Mouse (Mus musculus) G1E (cell line): ENCODE data around the gene Dlst. TPM values are rescaled to one million over a fixed set of nuclear protein-coding genes. Genes with fewer than 3 reads are reported as not detected.

Experiments used
- ATAC-seq: 2 replicates; pipeline ENCODE4 v1.8.0; 2016; ENCODE audit warnings: mild to moderate bottlenecking; ENCODE audit not compliant: insufficient number of reproducible peaks, poor library complexity, low FRiP score, severe bottlenecking; ENCODE audit errors: extremely low read depth
- DNase-seq: peaks from one replicate; pipeline ENCODE4 v3.0.0; 2012; ENCODE audit warnings: low spot score
- H3K27me3 ChIP-seq: 2 replicates; pipeline ENCODE4 v1.6.1; 2012; ENCODE audit warnings: mild to moderate bottlenecking, low read length, inconsistent platforms; ENCODE audit not compliant: insufficient read depth
- H3K36me3 ChIP-seq: replicated peaks from 2 replicates; pipeline ENCODE3; 2012; ENCODE audit warnings: mild to moderate bottlenecking, inconsistent platforms
- H3K4me1 ChIP-seq: 2 replicates; pipeline ENCODE4 v1.6.1; 2012; ENCODE audit warnings: low read depth, low read length, inconsistent platforms, mixed read lengths; ENCODE audit not compliant: insufficient read depth
- H3K4me3 ChIP-seq: 2 replicates; pipeline ENCODE4 v1.5.1; 2012; ENCODE audit warnings: low read depth, mild to moderate bottlenecking, inconsistent platforms, low read length, moderate library complexity, mixed read lengths
- H3K9me3 ChIP-seq: replicated peaks from 2 replicates; pipeline ENCODE4 v1.6.1; 2012; ENCODE audit warnings: inconsistent platforms
- CTCF ChIP-seq: IDR thresholded peaks from 2 replicates; pipeline ENCODE4 v1.5.1; 2012; ENCODE audit warnings: low read depth, low read length, inconsistent platforms, mixed read lengths
- GATA1 ChIP-seq: IDR thresholded peaks from 2 replicates; pipeline ENCODE4 v1.6.1; 2012; ENCODE audit warnings: borderline replicate concordance, low read length, inconsistent platforms, mixed read lengths
- GATA2 ChIP-seq: IDR thresholded peaks from 2 replicates; pipeline ENCODE4 v1.6.1; 2012; ENCODE audit warnings: low read depth, low read length, inconsistent platforms, borderline replicate concordance
- POLR2AphosphoS5 ChIP-seq: IDR thresholded peaks from 2 replicates; pipeline ENCODE4 v1.6.1; 2012; ENCODE audit warnings: low read depth, low read length, inconsistent platforms; ENCODE audit not compliant: insufficient replicate concordance
- TAL1 ChIP-seq: conservative IDR thresholded peaks from 2 replicates; pipeline ENCODE4 v1.6.1; 2012; ENCODE audit warnings: low read depth, low read length, inconsistent platforms, mixed read lengths
- polyA plus RNA-seq: library from polyadenylated mRNA; stranded (reverse); fragments of >175 nt; gene quantifications from 2 replicates; pipeline ENCODE4 v1.2.3, GENCODE M21; 2012
- total RNA-seq, 2 experiments: library from RNA; stranded (forward) in 1 of 2; stranded (reverse) in 1 of 2; fragments of 200-1000 nt in 1 of 2; fragments of >200 nt in 1 of 2; fragmentation: Nextera tagmentation in 1 of 2; gene quantifications; 2 replicates each; pipeline ENCODE4 v1.2.3; 2014 to 2017

Gene Dlst
- total and polyA plus RNA-seq, 3 experiments: 213 to 728 (median 221) TPM

- peaks cover 7% of the 10 kb centered on the region for H3K4me1 ChIP-seq
- DNase-seq: no peak
- H3K4me3 ChIP-seq: no peak overlapping the region
- no peaks in the 10 kb centered on the region for H3K9me3 ChIP-seq
- no peak for TF ChIP-seq POLR2AphosphoS5
- TF ChIP-seq TAL1: no peak
- no peak for TF ChIP-seq CTCF
- TF ChIP-seq GATA2: no peak
- no peak for TF ChIP-seq GATA1
- no peak for ATAC-seq
- H3K36me3 ChIP-seq: peaks cover 44% of the 10 kb centered on the region
- no peaks in the 10 kb centered on the region for H3K27me3 ChIP-seq
Observed at GRCm38 (mm10) chr12:85101521-85102106, 9.0 kb upstream of the Dlst start.

- H3K9me3 ChIP-seq: no peaks in the 10 kb centered on the region
- H3K27me3 ChIP-seq: no peaks in the 10 kb centered on the region
- ATAC-seq (no peak), DNase-seq (no peak)
- H3K36me3 ChIP-seq: peaks cover 48% of the 10 kb centered on the region
- no peak overlapping the region for H3K4me3 ChIP-seq
- H3K4me1 ChIP-seq: peaks cover 3% of the 10 kb centered on the region
- TF ChIP-seq GATA1 (no peak), TAL1 (no peak), POLR2AphosphoS5 (no peak), GATA2 (no peak)
Observed at GRCm38 (mm10) chr12:85103096-85103495, 7.5 kb upstream of the Dlst start.

- ATAC-seq: no peak
- H3K4me1 ChIP-seq: peaks cover 15% of the 10 kb centered on the region
- no peak overlapping the region for H3K4me3 ChIP-seq
Observed at GRCm38 (mm10) chr12:85104789-85105188, 5.8 kb upstream of the Dlst start.

GRCm38 (mm10) chr12:85106292-85106691 lies 4.3 kb upstream of the Dlst start:
- H3K9me3 ChIP-seq: no peaks in the 10 kb centered on the region
- H3K36me3 ChIP-seq: peaks cover 45% of the 10 kb centered on the region
- no peak for DNase-seq
- ATAC-seq: no peak
- peaks cover 23% of the 10 kb centered on the region for H3K4me1 ChIP-seq
- no peak for TF ChIP-seq GATA2
- no peak for TF ChIP-seq POLR2AphosphoS5
- no peak for TF ChIP-seq TAL1
- no peak for TF ChIP-seq CTCF
- TF ChIP-seq GATA1: no peak
- H3K27me3 ChIP-seq: no peaks in the 10 kb centered on the region
- no peak overlapping the region for H3K4me3 ChIP-seq

More at GRCm38 (mm10) chr12:85104789-85105188, 5.8 kb upstream of the Dlst start:
- H3K27me3 ChIP-seq: no peaks in the 10 kb centered on the region
- DNase-seq: no peak
- H3K9me3 ChIP-seq: no peaks in the 10 kb centered on the region
- H3K36me3 ChIP-seq: peaks cover 49% of the 10 kb centered on the region
- TF ChIP-seq TAL1 (no peak), CTCF (no peak)

GRCm38 (mm10) chr12:85108643-85109042 lies 2.0 kb upstream of the Dlst start:
- Histone ChIP-seq H3K36me3 (peaks cover 53% of the 10 kb centered on the region), H3K4me1 (peaks cover 47% of the 10 kb centered on the region), H3K4me3 (no peak overlapping the region), H3K27me3 (no peaks in the 10 kb centered on the region), H3K9me3 (no peaks in the 10 kb centered on the region)
- DNase-seq (no peak), ATAC-seq (no peak)
- TF ChIP-seq CTCF (no peak), TAL1 (no peak), GATA2 (no peak), POLR2AphosphoS5 (no peak), GATA1 (no peak)

GRCm38 (mm10) chr12:85109426-85109825 lies 1.2 kb upstream of the Dlst start:
- H3K27me3 ChIP-seq: no peaks in the 10 kb centered on the region
- DNase-seq (no peak), ATAC-seq (no peak)
- peaks cover 53% of the 10 kb centered on the region for H3K4me1 ChIP-seq
- peaks cover 52% of the 10 kb centered on the region for H3K36me3 ChIP-seq
- H3K9me3 ChIP-seq: no peaks in the 10 kb centered on the region
- H3K4me3 ChIP-seq: no peak overlapping the region; the same call in 1 of the 2 replicates
- TF ChIP-seq CTCF (no peak), GATA1 (no peak), TAL1 (no peak), GATA2 (no peak), POLR2AphosphoS5 (no peak)

- H3K4me1 ChIP-seq: peaks cover 52% of the 10 kb centered on the region
- ATAC-seq: no peak
Observed at GRCm38 (mm10) chr12:85110011-85110697, 479 bp upstream of the Dlst start.

More at GRCm38 (mm10) chr12:85110011-85110697, 479 bp upstream of the Dlst start:
- H3K36me3 ChIP-seq: peaks cover 52% of the 10 kb centered on the region
- DNase-seq: peak; percentile 60
- TF ChIP-seq GATA2: no peak
- H3K9me3 ChIP-seq: no peaks in the 10 kb centered on the region
- H3K27me3 ChIP-seq: no peaks in the 10 kb centered on the region
- peak overlapping the region; percentile 86 for H3K4me3 ChIP-seq
